Mouse (Mus musculus) hindbrain, embryonic 13.5 days (tissue): Measurements from ENCODE around the gene Pibf1. TPM values are rescaled to one million over a fixed set of nuclear protein-coding genes. Genes with fewer than 3 reads are reported as not detected.

Experiments
- ATAC-seq: fragments of 200-750 bp; cut with Nextera tagmentation; 2 replicates; pipeline ENCODE4 v1.8.0; 2017; ENCODE audit warnings: moderate TSS enrichment; ENCODE audit not compliant: low FRiP score
- H3K27ac ChIP-seq: fragments of 300-500 bp; sonication (generic); 2 replicates; pipeline ENCODE4 v1.5.1; 2015; ENCODE audit warnings: inconsistent platforms, mild to moderate bottlenecking, moderate library complexity
- H3K27me3 ChIP-seq: fragments of 300-500 bp; sonication (generic); 2 replicates; pipeline ENCODE4 v1.6.1; 2015; ENCODE audit warnings: mild to moderate bottlenecking, inconsistent platforms
- H3K36me3 ChIP-seq: fragments of 300-500 bp; sonication (generic); 2 replicates; pipeline ENCODE4 v1.6.1; 2015; ENCODE audit warnings: mild to moderate bottlenecking, inconsistent platforms
- H3K4me1 ChIP-seq: fragments of 300-500 bp; sonication (generic); replicated peaks from 2 replicates; pipeline ENCODE4 v1.6.1; 2015; ENCODE audit warnings: inconsistent platforms
- H3K4me2 ChIP-seq: fragments of 300-500 bp; sonication (generic); 2 replicates; pipeline ENCODE4 v1.6.1; 2015; ENCODE audit warnings: inconsistent platforms, mild to moderate bottlenecking, moderate library complexity
- H3K4me3 ChIP-seq: fragments of 300-500 bp; sonication (generic); 2 replicates; pipeline ENCODE4 v1.5.1; 2015; ENCODE audit warnings: mild to moderate bottlenecking, inconsistent platforms
- H3K9ac ChIP-seq: fragments of 300-500 bp; sonication (generic); 2 replicates; pipeline ENCODE4 v1.6.1; 2015; ENCODE audit warnings: mild to moderate bottlenecking, inconsistent platforms
- H3K9me3 ChIP-seq: fragments of 300-500 bp; sonication (generic); 2 replicates; pipeline ENCODE4 v1.6.1; 2016; ENCODE audit warnings: inconsistent platforms
- WGBS: fragments of 180-500 bp; shearing (Covaris S2); methylation state at CpG from one replicate; pipeline ENCODE4 v1.1.7; 2015; 5-methylcytosine and 5-hydroxymethylcytosine counted together
- polyA plus RNA-seq: library from polyadenylated mRNA; unstranded; fragments of >200 nt; fragmentation: Nextera tagmentation; extraction: Ambion mirVana; gene quantifications from 2 replicates; pipeline ENCODE4 v1.2.1, GENCODE M21; 2015

Gene Pibf1
- polyA plus RNA-seq, 1 experiment from 2014 or later: 19.8 TPM

- no peak for ATAC-seq
- no peak overlapping the region for H3K4me3 ChIP-seq
- H3K27ac ChIP-seq: no peak overlapping the region
- no peak overlapping the region for H3K4me2 ChIP-seq
- H3K36me3 ChIP-seq: peaks cover 8% of the 10 kb centered on the region
- H3K27me3 ChIP-seq: no peaks in the 10 kb centered on the region
- no peak overlapping the region for H3K9ac ChIP-seq
- 91% methylated on average over 11 of the region's 11 CpGs for whole genome bisulfite sequencing
- H3K4me1 ChIP-seq: no peaks in the 10 kb centered on the region
- H3K9me3 ChIP-seq: no peaks in the 10 kb centered on the region
Observed at GRCm38 (mm10) chr14:99229071-99229780, 130.0 kb downstream of the Pibf1 start.

- H3K9me3 ChIP-seq: no peaks in the 10 kb centered on the region
- 96% methylated on average over 3 of the region's 3 CpGs for WGBS
- no peak for ATAC-seq
- H3K4me2 ChIP-seq: no peak overlapping the region
- H3K4me3 ChIP-seq: no peak overlapping the region
- peaks cover 8% of the 10 kb centered on the region for H3K36me3 ChIP-seq
- no peaks in the 10 kb centered on the region for H3K4me1 ChIP-seq
- no peak overlapping the region for H3K27ac ChIP-seq
- H3K27me3 ChIP-seq: no peaks in the 10 kb centered on the region
- H3K9ac ChIP-seq: no peak overlapping the region
Observed at GRCm38 (mm10) chr14:99233056-99233455, 133.8 kb downstream of the Pibf1 start.

DNA sequence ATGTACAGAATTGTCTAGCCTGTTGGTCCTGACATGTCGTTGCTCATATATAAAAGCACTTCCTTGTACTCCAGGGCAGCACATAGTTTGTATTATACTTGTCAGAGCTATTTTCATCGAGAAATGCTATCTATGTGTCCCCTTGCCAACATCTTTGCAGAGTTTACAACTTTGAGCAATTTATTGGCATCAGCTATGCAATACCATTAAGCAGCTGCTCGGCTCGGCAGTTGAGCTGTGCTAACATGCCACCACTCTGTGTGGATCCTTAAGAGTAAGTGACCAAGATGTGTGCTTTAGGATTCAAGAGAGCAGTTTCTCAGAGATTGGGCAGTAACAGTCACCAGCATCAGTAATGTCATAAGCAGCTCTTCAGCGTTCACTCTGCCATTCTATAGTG, 137.9 kb downstream of the Pibf1 start:
- H3K36me3 ChIP-seq: peaks cover 6% of the 10 kb centered on the region
- H3K4me2 ChIP-seq: no peak overlapping the region
- H3K9ac ChIP-seq: no peak overlapping the region
- H3K27me3 ChIP-seq: no peaks in the 10 kb centered on the region
- no peak for ATAC-seq
- no peak overlapping the region for H3K27ac ChIP-seq
- no peaks in the 10 kb centered on the region for H3K4me1 ChIP-seq
- H3K9me3 ChIP-seq: no peaks in the 10 kb centered on the region
- H3K4me3 ChIP-seq: no peak overlapping the region
- WGBS: 90% methylated on average over 5 of the region's 5 CpGs

GRCm38 (mm10) chr14:99240563-99240962, 141.3 kb downstream of the Pibf1 start:
- Histone ChIP-seq H3K36me3 (peaks cover 12% of the 10 kb centered on the region), H3K9ac (no peak overlapping the region), H3K9me3 (no peaks in the 10 kb centered on the region), H3K4me2 (no peak overlapping the region), H3K27ac (no peak overlapping the region), H3K4me1 (no peaks in the 10 kb centered on the region), H3K4me3 (no peak overlapping the region), H3K27me3 (no peaks in the 10 kb centered on the region)
- ATAC-seq: no peak
- WGBS: 86% methylated on average over 11 of the region's 11 CpGs

DNA sequence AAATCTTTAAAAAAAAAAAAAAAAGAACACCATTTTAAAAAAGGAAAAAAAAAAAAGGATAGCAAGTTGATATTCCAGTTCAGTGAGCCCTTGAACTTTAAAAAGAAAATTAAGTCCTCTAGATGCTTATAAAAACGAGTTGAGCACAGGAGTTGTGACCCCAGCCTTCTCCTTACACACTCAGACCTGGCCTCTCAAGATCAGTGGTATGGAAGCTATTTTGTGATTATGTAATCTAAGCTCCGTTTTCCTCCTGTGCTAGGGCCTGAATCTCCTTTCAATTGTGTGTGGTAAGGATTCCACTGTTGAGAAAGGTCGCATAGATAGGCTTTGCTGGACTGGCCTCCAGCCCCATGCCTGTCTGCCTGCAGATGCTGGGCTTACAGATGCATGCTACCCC, 145.3 kb downstream of the Pibf1 start:
- H3K4me3 ChIP-seq: no peak overlapping the region
- no peaks in the 10 kb centered on the region for H3K4me1 ChIP-seq
- no peak overlapping the region for H3K27ac ChIP-seq
- H3K9me3 ChIP-seq: no peaks in the 10 kb centered on the region
- no peak overlapping the region for H3K9ac ChIP-seq
- peaks cover 18% of the 10 kb centered on the region for H3K36me3 ChIP-seq
- 75% methylated on average over 3 of the region's 3 CpGs for WGBS
- H3K27me3 ChIP-seq: no peaks in the 10 kb centered on the region
- no peak overlapping the region for H3K4me2 ChIP-seq
- ATAC-seq: no peak

- Histone ChIP-seq H3K27ac (no peak overlapping the region), H3K27me3 (no peaks in the 10 kb centered on the region), H3K4me1 (no peaks in the 10 kb centered on the region), H3K9me3 (no peaks in the 10 kb centered on the region), H3K4me3 (no peak overlapping the region), H3K9ac (no peak overlapping the region), H3K4me2 (no peak overlapping the region), H3K36me3 (peaks cover 2% of the 10 kb centered on the region; the same call in 1 of the 2 replicates)
- ATAC-seq: no peak
- 95% methylated on average over 12 of the region's 12 CpGs for WGBS
Observed at GRCm38 (mm10) chr14:99262026-99262425, 162.8 kb downstream of the Pibf1 start.

DNA sequence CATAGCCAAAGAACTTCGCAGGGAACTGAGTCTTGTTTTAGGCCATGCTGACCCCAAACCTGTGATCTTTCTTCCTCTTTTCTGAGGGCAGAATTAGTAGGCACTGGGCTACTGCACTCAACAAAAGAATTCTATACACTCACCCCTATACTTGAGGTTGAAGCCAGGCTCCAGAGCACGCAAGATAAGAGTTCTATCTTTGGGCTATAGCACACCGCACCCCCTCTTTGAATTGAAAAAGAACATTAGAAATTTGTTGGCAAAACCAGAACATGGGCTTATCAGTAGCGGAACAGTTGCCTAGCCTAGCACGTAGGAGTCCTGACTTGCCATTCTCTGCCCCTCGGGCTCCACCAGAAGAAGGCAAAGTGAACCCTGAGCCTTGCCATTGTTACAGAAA, 164.6 kb downstream of the Pibf1 start:
- 95% methylated on average over 6 of the region's 6 CpGs for WGBS
- ATAC-seq: no peak
- Histone ChIP-seq H3K4me1 (no peaks in the 10 kb centered on the region), H3K27ac (no peak overlapping the region), H3K36me3 (0 out of 2 replicates have a peak, but pooled peaks cover 2% of the 10 kb centered on the region), H3K9ac (no peak overlapping the region), H3K4me2 (no peak overlapping the region), H3K9me3 (no peaks in the 10 kb centered on the region), H3K27me3 (no peaks in the 10 kb centered on the region), H3K4me3 (no peak overlapping the region)

DNA sequence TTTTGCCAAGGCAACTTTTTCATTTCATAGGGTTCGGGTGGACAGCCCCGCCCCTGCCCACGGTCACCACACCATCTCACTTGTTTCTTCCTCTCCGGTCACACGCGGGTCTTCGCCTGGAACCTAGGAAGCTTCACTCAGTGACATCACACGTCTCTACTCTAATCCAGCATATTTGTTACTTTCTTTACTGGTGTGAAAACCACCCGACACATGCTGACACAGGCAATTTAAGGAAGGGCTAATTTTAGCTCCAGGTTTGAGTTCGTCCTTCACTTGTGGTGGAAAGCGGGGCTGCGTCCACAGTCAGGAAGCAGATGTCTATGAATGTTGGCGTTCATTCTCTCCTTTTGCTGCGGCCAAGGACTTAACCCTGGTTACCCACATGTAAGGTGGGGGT, 166.6 kb downstream of the Pibf1 start:
- no peak overlapping the region for H3K4me3 ChIP-seq
- no peaks in the 10 kb centered on the region for H3K9me3 ChIP-seq
- H3K4me2 ChIP-seq: no peak overlapping the region
- no peaks in the 10 kb centered on the region for H3K4me1 ChIP-seq
- H3K27ac ChIP-seq: no peak overlapping the region
- H3K36me3 ChIP-seq: no peaks in the 10 kb centered on the region
- no peak overlapping the region for H3K9ac ChIP-seq
- WGBS: 96% methylated on average over 14 of the region's 14 CpGs
- no peak for ATAC-seq
- no peaks in the 10 kb centered on the region for H3K27me3 ChIP-seq

DNA sequence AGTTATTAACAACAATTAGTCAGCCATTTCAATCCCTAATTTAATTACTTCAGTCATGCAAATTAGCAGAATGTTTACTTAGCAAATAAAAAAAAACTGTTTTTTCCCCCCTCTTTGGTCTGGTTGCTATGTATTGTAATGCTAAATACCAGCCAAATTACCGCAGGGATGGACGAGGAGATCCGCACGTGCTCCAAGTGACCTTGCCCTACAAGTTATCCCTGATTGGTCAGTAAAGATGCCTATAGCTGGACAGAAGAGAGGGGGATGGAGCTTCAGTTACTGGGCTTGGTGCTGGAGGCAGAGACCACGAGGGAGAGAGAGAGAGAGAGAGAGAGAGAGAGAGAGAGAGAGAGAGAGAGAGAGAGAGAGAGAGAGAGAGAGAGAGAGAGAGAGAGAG, 167.5 kb downstream of the Pibf1 start:
- H3K9ac ChIP-seq: no peak overlapping the region
- no peaks in the 10 kb centered on the region for H3K4me1 ChIP-seq
- 36% methylated on average over 5 of the region's 5 CpGs for WGBS
- no peaks in the 10 kb centered on the region for H3K27me3 ChIP-seq
- no peak overlapping the region for H3K27ac ChIP-seq
- H3K9me3 ChIP-seq: no peaks in the 10 kb centered on the region
- no peak overlapping the region for H3K4me2 ChIP-seq
- ATAC-seq: no peak
- no peaks in the 10 kb centered on the region for H3K36me3 ChIP-seq
- no peak overlapping the region for H3K4me3 ChIP-seq

DNA sequence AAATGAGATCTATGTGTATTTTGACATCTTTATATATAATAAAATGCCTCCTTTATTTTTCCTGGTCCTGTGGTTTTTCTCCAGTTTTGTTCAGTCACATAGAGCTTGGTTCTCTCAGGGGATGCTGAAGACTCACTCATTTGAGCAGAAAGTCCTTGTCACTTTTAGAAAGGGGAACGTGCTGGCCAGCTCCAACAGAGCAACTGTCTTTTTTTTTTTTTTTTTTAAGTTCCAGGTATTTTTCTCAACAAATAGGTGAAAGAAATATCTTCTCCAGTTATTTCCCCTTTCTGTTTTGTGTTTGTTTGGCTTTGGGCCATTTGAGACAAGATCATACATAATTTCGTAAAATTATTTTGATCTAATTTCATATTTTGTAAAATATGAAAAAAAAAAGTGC, 174.8 kb downstream of the Pibf1 start:
- WGBS: 80% methylated on average over 2 of the region's 2 CpGs
- no peak for ATAC-seq
- H3K9ac ChIP-seq: no peak overlapping the region
- H3K4me2 ChIP-seq: no peak overlapping the region
- H3K27ac ChIP-seq: no peak overlapping the region
- H3K4me3 ChIP-seq: no peak overlapping the region
- no peaks in the 10 kb centered on the region for H3K4me1 ChIP-seq
- 0 out of 2 replicates have a peak, but pooled peaks cover 4% of the 10 kb centered on the region for H3K27me3 ChIP-seq
- H3K36me3 ChIP-seq: no peaks in the 10 kb centered on the region
- no peaks in the 10 kb centered on the region for H3K9me3 ChIP-seq

DNA sequence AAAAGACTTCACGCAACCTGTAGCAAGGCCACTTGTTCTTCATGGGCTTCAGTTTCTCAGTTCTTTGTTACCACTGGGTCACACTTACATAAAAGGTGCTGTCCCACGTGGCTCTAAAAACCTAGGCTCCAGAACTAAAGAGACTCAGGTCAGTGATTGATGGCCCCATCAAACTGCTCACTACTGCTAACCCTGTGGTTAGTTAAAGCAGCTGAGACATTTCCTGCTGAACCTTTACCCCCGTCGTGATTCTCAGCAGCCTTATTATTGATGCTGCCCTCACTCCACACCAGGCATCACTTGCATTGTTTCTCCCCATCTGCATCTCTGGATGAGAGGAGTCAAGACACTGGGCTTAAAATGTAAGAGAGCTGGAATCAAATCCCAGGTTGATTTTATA, 176.6 kb downstream of the Pibf1 start:
- H3K27ac ChIP-seq: no peak overlapping the region
- no peaks in the 10 kb centered on the region for H3K36me3 ChIP-seq
- 0 out of 2 replicates have a peak, but pooled peaks cover 5% of the 10 kb centered on the region for H3K27me3 ChIP-seq
- H3K4me1 ChIP-seq: no peaks in the 10 kb centered on the region
- H3K4me3 ChIP-seq: no peak overlapping the region
- WGBS: 31% methylated on average over 4 of the region's 4 CpGs
- ATAC-seq: no peak
- H3K4me2 ChIP-seq: no peak overlapping the region
- H3K9ac ChIP-seq: no peak overlapping the region
- H3K9me3 ChIP-seq: no peaks in the 10 kb centered on the region

DNA sequence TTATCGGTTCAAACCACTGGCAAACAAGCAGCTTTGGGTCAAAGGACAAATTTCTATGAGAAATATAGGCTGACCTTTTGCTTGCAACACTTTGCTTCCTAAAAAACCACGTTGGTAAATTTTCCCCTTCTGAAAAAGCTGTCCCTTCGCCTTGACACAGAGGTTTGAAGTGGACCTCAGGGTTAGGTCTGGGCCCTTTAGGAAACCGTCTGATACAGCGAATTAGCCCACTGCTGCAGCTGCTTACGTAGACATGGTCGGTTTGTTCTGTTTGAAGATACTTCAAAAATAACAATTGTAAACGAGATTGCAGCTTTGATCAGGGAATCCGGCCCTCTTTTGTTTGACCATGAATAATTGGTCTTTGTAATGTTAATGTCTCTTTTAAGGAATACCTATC, 179.1 kb downstream of the Pibf1 start:
- Histone ChIP-seq H3K4me3 (no peak overlapping the region), H3K4me1 (no peaks in the 10 kb centered on the region), H3K9ac (no peak overlapping the region), H3K36me3 (no peaks in the 10 kb centered on the region), H3K27me3 (0 out of 2 replicates have a peak, but pooled peaks cover 5% of the 10 kb centered on the region), H3K27ac (no peak overlapping the region), H3K4me2 (no peak overlapping the region), H3K9me3 (no peaks in the 10 kb centered on the region)
- 13% methylated on average over 9 of the region's 9 CpGs for WGBS
- ATAC-seq: no peak

GRCm38 (mm10) chr14:99278763-99279486, 179.7 kb downstream of the Pibf1 start:
- ATAC-seq: no peak
- H3K36me3 ChIP-seq: no peaks in the 10 kb centered on the region
- no peak overlapping the region for H3K27ac ChIP-seq
- 50% methylated on average over 12 of the region's 12 CpGs for WGBS
- no peak overlapping the region for H3K9ac ChIP-seq
- no peak overlapping the region for H3K4me2 ChIP-seq
- H3K4me3 ChIP-seq: no peak overlapping the region
- no peaks in the 10 kb centered on the region for H3K9me3 ChIP-seq
- H3K4me1 ChIP-seq: no peaks in the 10 kb centered on the region
- 0 out of 2 replicates have a peak, but pooled peaks cover 5% of the 10 kb centered on the region for H3K27me3 ChIP-seq
